Mouse (Mus musculus) left cerebral cortex, adult 18-20 months (tissue): ENCODE data around the gene Gm8453. TPM values are rescaled to one million over a fixed set of nuclear protein-coding genes. Genes with fewer than 3 reads are reported as not detected.
"Not testable (repeated sequence)": the region's sequence is repeated elsewhere in the genome, so short reads cannot be mapped to it uniquely, and the experiment has no call there.

Experiments
- DNase-seq, 2 experiments: peaks; one replicate each; pipeline ENCODE4 v3.0.0; 2021 to 2022; ENCODE audit warnings: low spot score in 2 of 2, mixed read lengths in 1 of 2
- long read RNA-seq, 2 experiments: library from polyadenylated mRNA; stranded (forward); transcript quantifications; one replicate each; pipeline ENCODE4 v2.0.0; 2021
- total RNA-seq, 2 experiments: library from RNA; stranded (reverse); gene quantifications; 2 replicates each; pipeline ENCODE4 v1.2.3; 2021

The Gm8453 gene
- total RNA-seq: not detected
- long read RNA-seq, experiment 1: 0 reads
- long read RNA-seq, experiment 2: 0 reads

DNA sequence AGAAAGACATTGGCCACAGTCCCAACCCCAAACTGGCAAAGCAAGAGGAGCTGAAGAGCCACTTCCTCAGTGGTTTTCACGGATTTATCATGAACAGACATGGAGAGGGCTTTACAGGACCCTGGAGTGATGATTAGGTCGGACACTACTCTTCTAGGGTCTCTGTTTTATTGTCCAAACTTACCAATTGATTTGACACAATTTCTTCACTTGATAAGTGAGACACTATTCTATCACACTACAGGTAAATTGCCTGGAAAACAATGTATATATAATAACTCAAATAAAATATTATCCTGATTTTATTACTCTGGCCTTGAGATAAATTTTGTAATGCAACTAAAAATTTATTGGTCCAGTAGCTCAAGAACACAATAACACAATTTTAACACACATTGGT lies at the start of gene Gm8453:
Gene Gm8453, minus strand, starts transcription at position 101 of the 400 bp plus-strand sequence.
- DNase-seq: not testable (repeated sequence)

DNA sequence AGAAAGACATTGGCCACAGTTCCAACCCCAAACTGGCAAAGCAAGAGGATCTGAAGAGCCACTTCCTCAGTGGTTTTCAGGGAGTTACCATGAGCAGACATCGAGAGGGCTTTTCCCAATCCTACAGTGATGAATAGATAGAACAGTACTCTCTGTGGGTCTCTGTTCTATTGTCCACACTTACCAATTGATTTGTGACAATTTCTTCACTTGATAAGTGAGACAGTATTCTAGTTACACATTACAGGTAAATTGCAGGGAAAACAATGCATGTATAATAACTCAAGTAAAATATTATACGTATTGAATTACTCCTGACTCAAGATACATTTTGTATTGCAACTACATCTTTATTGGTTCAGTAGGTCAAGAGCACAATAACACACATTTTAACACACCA lies 28.1 kb downstream of the Gm8453 start, which contains the start of gene Gm8653:
Gene Gm8653, minus strand, starts transcription at position 101 of the 400 bp plus-strand sequence.
- DNase-seq: not testable (repeated sequence)

DNA sequence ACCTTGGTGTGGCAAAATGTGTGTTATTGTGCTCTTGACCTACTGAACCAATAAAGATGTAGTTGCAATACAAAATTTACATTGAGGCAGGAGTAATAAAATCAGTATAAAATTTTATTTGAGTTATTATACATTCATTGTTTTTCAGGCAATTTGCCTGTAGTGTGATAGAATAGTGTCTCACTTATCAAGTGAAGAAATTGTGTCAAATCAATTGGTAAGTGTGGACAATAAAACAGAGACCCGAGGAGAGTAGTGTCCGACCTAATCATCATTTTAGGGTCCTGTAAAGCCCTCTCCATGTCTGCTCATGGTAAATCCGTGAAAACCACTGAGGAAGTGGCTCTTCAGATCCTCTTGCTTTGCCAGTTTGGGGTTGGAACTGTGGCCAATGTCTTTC lies 40.2 kb downstream of the Gm8453 start, which contains the start of gene Vmn1r143:
Gene Vmn1r143, plus strand, starts transcription at position 301 of the 400 bp plus-strand sequence.
- DNase-seq: not testable (repeated sequence)

Other genes starting within 250 kb of the Gm8453 start
- gene Vmn1r137, start 234.9 kb downstream of the Gm8453 start, total RNA-seq: not detected
- not detected for gene Vmn1r138, start 200.6 kb downstream of the Gm8453 start, total RNA-seq
- not detected for gene Gm6176, start 173.2 kb downstream of the Gm8453 start, total RNA-seq
- not detected for gene Vmn1r139, start 160.4 kb downstream of the Gm8453 start, total RNA-seq
- gene Gm16451, start 111.2 kb downstream of the Gm8453 start, total RNA-seq: not detected
- not detected for gene Gm10666, start 94.7 kb downstream of the Gm8453 start, total RNA-seq
- gene Vmn1r142, start 65.4 kb downstream of the Gm8453 start, total RNA-seq: not detected
- not detected for gene Vmn1r143, start 40.1 kb downstream of the Gm8453 start, total RNA-seq
- gene Gm8653, start 28.2 kb downstream of the Gm8453 start, total RNA-seq: not detected
- not detected for gene Gm4187, start 100.2 kb upstream of the Gm8453 start, total RNA-seq
- gene Gm8660, start 141.6 kb upstream of the Gm8453 start, total RNA-seq: not detected
- not detected for gene Vmn1r148, start 184.1 kb upstream of the Gm8453 start, total RNA-seq
- gene Vmn1r149, start 208.7 kb upstream of the Gm8453 start, total RNA-seq: not detected
- not detected for gene Gm10665, start 234.6 kb upstream of the Gm8453 start, total RNA-seq